Mouse (Mus musculus) neural tube, embryonic 11.5 days (tissue): ENCODE data around the gene Fam53b. TPM values are rescaled to one million over a fixed set of nuclear protein-coding genes. Genes with fewer than 3 reads are reported as not detected.

Source experiments
- ATAC-seq: fragments of 200-750 bp; cut with Nextera tagmentation; 2 replicates; pipeline ENCODE4 v1.8.0; 2017; ENCODE audit warnings: moderate number of reproducible peaks, mild to moderate bottlenecking, moderate TSS enrichment, moderate library complexity; ENCODE audit not compliant: insufficient read depth, low FRiP score, low TSS enrichment
- DNase-seq: peaks from one replicate; pipeline ENCODE4 v3.0.0-alpha.2; 2015; ENCODE audit warnings: low spot score
- H3K27ac ChIP-seq: fragments of 300-500 bp; sonication (generic); 2 replicates; pipeline ENCODE4 v1.5.1; 2014; ENCODE audit warnings: low read depth, mild to moderate bottlenecking, low read length
- H3K27me3 ChIP-seq: fragments of 300-500 bp; sonication (generic); 2 replicates; pipeline ENCODE4 v1.6.1; 2014; ENCODE audit warnings: mild to moderate bottlenecking, low read length, mixed read lengths; ENCODE audit not compliant: control insufficient read depth, insufficient read depth
- H3K36me3 ChIP-seq: fragments of 300-500 bp; sonication (generic); 2 replicates; pipeline ENCODE4 v1.6.1; 2014; ENCODE audit warnings: mild to moderate bottlenecking, low read length, moderate library complexity, mixed read lengths; ENCODE audit not compliant: control insufficient read depth, insufficient read depth
- H3K4me1 ChIP-seq: fragments of 300-500 bp; sonication (generic); 2 replicates; pipeline ENCODE4 v1.6.1; 2014; ENCODE audit warnings: low read length, mixed read lengths; ENCODE audit not compliant: control insufficient read depth, insufficient read depth
- H3K4me2 ChIP-seq: fragments of 300-500 bp; sonication (generic); 2 replicates; pipeline ENCODE4 v1.6.1; 2014; ENCODE audit warnings: low read depth, mild to moderate bottlenecking, moderate library complexity
- H3K4me3 ChIP-seq: fragments of 300-500 bp; sonication (generic); 2 replicates; pipeline ENCODE4 v1.5.1; 2014; ENCODE audit warnings: low read depth, low read length
- H3K9ac ChIP-seq: fragments of 300-500 bp; sonication (generic); 2 replicates; pipeline ENCODE4 v1.6.1; 2014; ENCODE audit warnings: mild to moderate bottlenecking, low read length
- H3K9me3 ChIP-seq: fragments of 300-500 bp; sonication (generic); 2 replicates; pipeline ENCODE4 v1.6.1; 2016; ENCODE audit warnings: low read length; ENCODE audit not compliant: control insufficient read depth
- WGBS: fragments of 180-500 bp; shearing (Covaris S2); extraction: QIAGEN DNeasy Blood & Tissue Kit; methylation state at CpG from one replicate; pipeline ENCODE4 v1.1.7; 2014; 5-methylcytosine and 5-hydroxymethylcytosine counted together
- polyA plus RNA-seq: library from polyadenylated mRNA; unstranded; fragments of >200 nt; fragmentation: Nextera tagmentation; extraction: Ambion mirVana; gene quantifications from 2 replicates; pipeline ENCODE4 v1.2.1, GENCODE M21; 2014

Gene Fam53b
- polyA plus RNA-seq, 1 experiment from 2014 or later = 22.9 TPM

DNA sequence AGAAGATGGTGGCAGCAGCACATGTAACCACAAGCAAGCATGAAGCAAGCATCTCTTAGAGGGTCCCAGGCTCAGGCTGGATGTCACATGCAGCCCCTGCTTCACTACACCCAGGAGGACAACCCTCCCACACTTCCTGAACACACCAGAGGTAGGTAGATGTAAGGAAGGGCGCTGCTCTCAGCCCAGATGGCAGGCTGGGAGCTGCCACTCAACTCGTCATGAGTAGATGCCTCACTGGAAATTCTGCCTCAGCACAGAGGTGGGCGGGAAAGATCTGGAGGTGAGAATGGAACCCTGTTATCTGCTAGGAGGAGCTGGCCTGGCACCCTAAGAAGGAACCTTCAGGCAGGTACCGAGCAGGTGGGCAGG is 45.7 kb downstream of the Fam53b start:
- Histone ChIP-seq H3K4me3 (no peak overlapping the region), H3K27ac (no peak overlapping the region), H3K4me2 (no peak overlapping the region), H3K27me3 (no peaks in the 10 kb centered on the region), H3K4me1 (peaks cover 9% of the 10 kb centered on the region; the same call in 1 of the 2 replicates), H3K9ac (no peak overlapping the region), H3K9me3 (no peaks in the 10 kb centered on the region), H3K36me3 (0 out of 2 replicates have a peak, but pooled peaks cover 2% of the 10 kb centered on the region)
- WGBS = 86% methylated on average over 4 of the region's 4 CpGs
- DNase-seq (no peak), ATAC-seq (no peak)

DNA sequence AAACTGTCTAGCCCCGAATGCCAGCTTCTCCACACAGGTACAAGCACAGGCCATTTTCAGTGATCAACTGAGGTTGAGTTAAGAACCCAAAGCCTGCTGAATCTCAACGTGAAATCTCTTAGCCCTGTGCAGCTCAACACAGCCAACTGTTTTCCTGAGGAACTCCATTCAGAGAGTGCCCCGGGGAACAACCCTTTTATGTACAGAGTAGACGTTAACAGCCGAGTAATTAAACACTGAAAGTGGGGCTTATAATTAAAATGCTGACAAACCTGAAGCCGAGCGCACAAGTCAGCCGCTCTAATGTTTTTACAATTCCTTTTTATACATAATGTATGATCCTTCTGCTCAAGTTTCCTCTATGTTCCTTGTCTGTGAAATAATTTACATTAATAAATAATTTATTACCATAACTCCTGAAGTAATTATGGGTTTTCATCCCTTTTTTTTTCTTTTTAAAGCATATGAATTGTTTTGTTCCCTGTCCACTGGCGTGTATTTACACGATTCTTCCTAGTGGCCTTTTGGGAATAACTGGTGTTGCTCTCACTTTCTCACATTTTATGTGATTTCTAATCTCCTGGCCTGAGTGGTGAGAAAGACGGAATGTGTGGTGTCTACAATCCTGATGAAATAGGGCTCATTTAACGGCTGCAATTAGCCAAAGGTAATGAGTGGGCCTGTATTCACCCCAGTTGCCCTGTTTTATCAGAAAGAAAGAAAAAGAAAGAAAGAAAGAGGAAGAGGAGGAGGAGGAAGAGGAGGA is 46.3 kb downstream of the Fam53b start:
- H3K4me3 ChIP-seq = no peak overlapping the region
- ATAC-seq (no peak), DNase-seq (no peak)
- H3K4me1 ChIP-seq = peaks cover 9% of the 10 kb centered on the region; the same call in 1 of the 2 replicates
- H3K27ac ChIP-seq = no peak overlapping the region
- H3K36me3 ChIP-seq = no peaks in the 10 kb centered on the region
- H3K9me3 ChIP-seq = no peaks in the 10 kb centered on the region
- 47% methylated on average over 12 of the region's 12 CpGs for WGBS
- no peaks in the 10 kb centered on the region for H3K27me3 ChIP-seq
- no peak overlapping the region for H3K4me2 ChIP-seq
- H3K9ac ChIP-seq = no peak overlapping the region

DNA sequence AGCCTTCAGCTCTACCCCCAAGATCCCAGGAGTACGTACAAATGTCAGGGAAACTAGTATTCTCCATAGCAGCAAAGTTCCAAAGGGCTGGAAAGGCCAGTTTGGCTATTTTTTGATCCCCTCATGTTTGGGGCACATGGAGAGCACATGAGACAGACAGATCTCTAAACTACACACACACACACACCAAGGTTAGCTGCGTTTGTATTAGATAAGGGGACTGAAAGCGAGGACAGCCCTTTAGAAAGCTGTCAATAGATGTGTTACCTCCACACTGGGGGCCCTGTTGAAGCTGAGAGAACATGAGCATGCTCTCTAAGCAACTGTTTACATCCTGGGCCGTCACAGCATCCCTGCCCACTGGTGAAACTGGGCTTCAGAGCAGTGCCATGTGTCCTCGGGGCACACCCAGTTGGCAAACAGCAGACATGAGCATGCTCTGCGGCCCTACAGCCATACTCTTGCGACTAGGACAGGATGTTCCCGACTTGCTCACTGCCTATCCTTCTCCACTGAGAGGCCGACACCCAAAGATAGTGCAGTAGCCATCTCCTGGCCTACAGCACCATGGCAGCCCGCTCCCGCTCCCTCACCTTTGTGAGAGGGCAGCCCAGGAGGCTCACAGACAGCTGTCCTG is 47.3 kb downstream of the Fam53b start:
- ATAC-seq (no peak), DNase-seq (no peak)
- H3K36me3 ChIP-seq = no peaks in the 10 kb centered on the region
- H3K4me2 ChIP-seq = no peak overlapping the region
- no peak overlapping the region for H3K4me3 ChIP-seq
- no peak overlapping the region for H3K9ac ChIP-seq
- peaks cover 9% of the 10 kb centered on the region; the same call in 1 of the 2 replicates for H3K4me1 ChIP-seq
- no peaks in the 10 kb centered on the region for H3K27me3 ChIP-seq
- H3K27ac ChIP-seq = no peak overlapping the region
- 93% methylated on average over 11 of the region's 11 CpGs for WGBS
- no peaks in the 10 kb centered on the region for H3K9me3 ChIP-seq

DNA sequence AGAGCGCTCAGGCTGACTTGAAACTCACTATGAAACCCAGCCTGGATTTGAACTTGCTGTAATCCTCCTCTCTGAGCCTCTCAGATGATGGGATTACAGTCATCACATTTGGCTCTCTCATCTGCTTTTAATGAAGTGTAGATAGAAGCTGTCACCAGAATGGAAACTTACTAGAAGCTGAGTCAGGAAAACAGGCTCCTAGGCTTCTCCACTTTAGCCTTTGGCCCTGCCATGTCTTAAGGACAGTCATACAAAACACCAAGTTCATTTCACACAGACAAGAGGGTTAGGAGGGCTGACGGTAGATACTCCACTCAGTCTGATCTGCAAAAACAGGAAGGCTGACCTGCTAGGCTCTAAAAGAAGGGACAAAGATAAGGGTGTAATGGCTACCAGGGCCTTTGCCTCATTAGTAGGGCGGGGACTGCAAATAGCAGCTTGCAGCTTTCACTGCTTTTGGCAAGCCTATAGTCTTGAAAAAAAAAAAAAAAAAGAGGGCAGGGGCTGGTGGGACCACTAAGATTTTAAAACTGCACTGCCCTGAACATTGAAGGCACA is 48.0 kb downstream of the Fam53b start:
- Histone ChIP-seq H3K4me3 (no peak overlapping the region), H3K27ac (no peak overlapping the region), H3K9me3 (no peaks in the 10 kb centered on the region), H3K4me1 (peaks cover 9% of the 10 kb centered on the region; the same call in 1 of the 2 replicates), H3K36me3 (no peaks in the 10 kb centered on the region), H3K27me3 (no peaks in the 10 kb centered on the region), H3K9ac (no peak overlapping the region), H3K4me2 (no peak overlapping the region)
- DNase-seq (no peak), ATAC-seq (no peak)
- 86% methylated on average over 3 of the region's 3 CpGs for WGBS

DNA sequence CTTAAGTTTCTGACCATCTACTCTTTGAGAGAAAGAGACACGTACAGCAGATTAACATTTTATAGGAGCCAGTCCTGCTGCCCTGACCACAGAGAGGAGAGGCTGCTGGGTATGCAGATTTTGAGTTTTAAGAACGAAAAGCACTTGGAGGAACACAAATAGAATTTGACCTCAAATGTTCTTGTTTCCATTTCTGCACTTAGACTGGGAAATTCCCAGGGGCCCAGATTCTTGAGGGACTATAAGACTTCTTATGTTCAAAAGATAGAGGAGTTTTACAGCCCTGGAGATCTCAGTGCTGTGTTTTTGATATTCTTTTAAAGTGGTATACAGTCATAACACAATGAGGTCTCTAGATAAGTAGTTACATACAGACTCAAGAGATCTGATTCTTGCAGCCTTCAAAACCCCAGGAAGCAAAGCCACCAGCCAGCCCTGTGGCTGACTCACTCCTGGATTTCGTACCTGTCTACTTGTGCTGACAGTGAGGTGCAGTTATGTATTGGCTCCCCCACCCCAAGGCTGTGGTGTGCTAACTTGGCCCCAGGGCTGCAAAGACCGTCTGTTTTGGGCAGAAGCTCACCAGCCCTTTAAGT is 48.7 kb downstream of the Fam53b start:
- no peak for ATAC-seq
- H3K36me3 ChIP-seq = no peaks in the 10 kb centered on the region
- no peaks in the 10 kb centered on the region for H3K9me3 ChIP-seq
- H3K27me3 ChIP-seq = no peaks in the 10 kb centered on the region
- H3K27ac ChIP-seq = no peak overlapping the region
- H3K9ac ChIP-seq = no peak overlapping the region
- no peak for DNase-seq
- peaks cover 9% of the 10 kb centered on the region; the same call in 1 of the 2 replicates for H3K4me1 ChIP-seq
- no peak overlapping the region for H3K4me3 ChIP-seq
- no peak overlapping the region for H3K4me2 ChIP-seq
- 88% methylated on average over 4 of the region's 4 CpGs for WGBS

DNA sequence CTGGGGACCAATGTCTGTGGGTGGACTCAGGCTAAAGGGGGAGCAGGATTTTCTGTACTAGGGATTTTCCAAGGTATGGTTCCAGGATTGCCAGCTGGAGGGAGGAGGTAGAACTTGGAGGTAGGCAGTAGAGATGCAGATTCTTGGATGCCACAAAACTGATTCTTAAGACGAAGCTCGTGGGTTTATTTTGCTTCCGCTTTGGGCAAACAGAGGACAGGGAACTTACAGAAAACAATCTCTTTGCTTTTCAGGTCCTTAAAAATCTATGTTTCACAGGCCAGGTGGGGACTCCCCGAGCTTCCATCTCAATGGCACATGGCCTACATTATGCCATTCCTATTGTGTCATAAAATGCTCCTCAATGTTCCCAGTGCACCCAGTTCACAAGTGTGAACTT is 49.4 kb downstream of the Fam53b start:
- Histone ChIP-seq H3K9me3 (no peaks in the 10 kb centered on the region), H3K9ac (no peak overlapping the region), H3K4me1 (peaks cover 9% of the 10 kb centered on the region; the same call in 1 of the 2 replicates), H3K4me3 (no peak overlapping the region), H3K27me3 (no peaks in the 10 kb centered on the region), H3K4me2 (no peak overlapping the region), H3K36me3 (no peaks in the 10 kb centered on the region), H3K27ac (no peak overlapping the region)
- WGBS = 94% methylated on average over 4 of the region's 4 CpGs
- DNase-seq = no peak
- no peak for ATAC-seq

DNA sequence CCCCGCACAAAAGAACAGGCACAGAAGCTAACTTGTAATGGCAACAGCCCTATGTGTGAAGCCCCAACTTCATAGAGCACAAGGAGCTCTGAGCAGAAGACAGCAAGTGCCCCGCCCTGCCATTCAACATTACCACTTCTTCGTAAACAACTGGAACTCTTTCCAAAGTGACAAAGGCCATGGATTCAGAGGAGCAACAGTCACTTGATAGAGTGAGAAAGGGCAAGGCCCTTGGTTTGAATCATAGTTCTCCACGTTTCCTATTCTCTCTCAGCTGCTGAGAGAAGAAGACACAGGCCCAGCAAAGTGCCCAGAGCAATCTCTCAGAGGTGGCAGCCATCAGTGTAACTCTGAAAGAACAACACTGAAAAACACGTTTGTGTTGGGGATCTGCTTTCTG is 49.8 kb downstream of the Fam53b start:
- ATAC-seq = no peak
- H3K9me3 ChIP-seq = no peaks in the 10 kb centered on the region
- 90% methylated on average over 5 of the region's 5 CpGs for WGBS

DNA sequence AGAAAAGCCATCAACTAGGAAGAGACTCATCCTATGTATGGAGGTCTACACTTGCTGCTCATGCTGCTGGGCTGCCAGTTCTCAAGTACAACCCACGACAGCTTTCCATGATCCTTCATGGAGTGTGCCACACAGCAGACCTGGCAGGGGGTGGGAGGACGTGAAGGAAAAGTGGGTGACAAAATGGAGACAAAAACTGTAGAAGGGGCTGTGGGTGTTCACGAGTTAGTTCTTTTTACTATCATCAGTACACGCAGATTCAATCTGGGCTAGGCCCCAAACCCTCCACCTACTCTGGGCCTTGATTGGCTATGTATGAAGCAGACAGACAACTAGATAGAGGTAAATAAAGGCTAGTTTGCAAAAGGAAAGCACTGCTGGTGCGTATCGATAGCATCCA is 50.3 kb downstream of the Fam53b start:
- Histone ChIP-seq H3K4me2 (no peak overlapping the region), H3K4me1 (peaks cover 9% of the 10 kb centered on the region; the same call in 1 of the 2 replicates), H3K9ac (no peak overlapping the region), H3K27me3 (no peaks in the 10 kb centered on the region), H3K9me3 (no peaks in the 10 kb centered on the region), H3K36me3 (no peaks in the 10 kb centered on the region), H3K27ac (no peak overlapping the region), H3K4me3 (no peak overlapping the region)
- DNase-seq = no peak
- no peak for ATAC-seq
- WGBS = 91% methylated on average over 6 of the region's 6 CpGs

More for the DNA sequence above, 49.8 kb downstream of the Fam53b start:
- Histone ChIP-seq H3K9ac (no peak overlapping the region), H3K4me3 (no peak overlapping the region), H3K4me1 (peaks cover 9% of the 10 kb centered on the region; the same call in 1 of the 2 replicates), H3K27ac (no peak overlapping the region), H3K36me3 (no peaks in the 10 kb centered on the region), H3K4me2 (no peak overlapping the region), H3K27me3 (no peaks in the 10 kb centered on the region)
- no peak for DNase-seq
